Mouse (Mus musculus) testis, postnatal 10 days (tissue): ENCODE results near the gene Gm45837.
A peak's percentile ranks its signal among the peaks of the same experiment; 100 is the strongest.

Source experiments
- DNase-seq: peaks from one replicate; pipeline ENCODE4 v3.0.0; 2021; ENCODE audit warnings: low spot score

Gm45837 gene

DNA sequence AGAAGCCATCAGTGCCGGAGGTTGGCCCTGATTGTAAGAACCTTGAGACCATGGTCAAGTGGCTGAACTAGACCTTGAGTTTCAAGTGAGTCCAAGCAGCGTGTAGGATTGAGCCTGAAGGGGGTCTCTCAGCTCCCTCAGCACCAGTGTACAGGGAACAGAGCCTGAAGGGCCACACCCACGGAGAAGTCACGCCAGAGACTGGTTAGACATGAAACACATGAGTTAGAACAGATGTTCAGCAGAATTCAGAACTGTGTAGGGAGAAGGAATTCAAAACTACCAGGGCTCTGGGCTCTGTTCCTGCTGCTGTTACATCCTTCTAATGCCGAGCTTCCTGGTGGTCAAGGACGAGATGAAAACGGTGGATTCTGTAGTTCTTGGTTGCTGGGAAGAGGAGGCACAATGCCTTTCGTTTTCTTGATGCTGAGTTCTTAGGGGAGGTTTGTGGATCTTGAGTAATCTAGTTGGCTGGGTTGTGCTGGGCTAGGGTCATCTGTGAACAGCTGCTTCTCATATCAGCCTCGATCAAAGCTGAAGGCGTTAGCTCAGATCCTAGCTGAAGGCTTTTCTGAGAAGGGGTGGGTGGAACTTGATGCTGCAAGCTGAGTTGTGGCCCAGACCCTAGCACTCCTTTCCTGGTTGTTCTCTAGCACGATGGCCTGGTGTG is at the start of gene Gm45837:
Gm45837 (plus strand) TSS at position 620 of the 670 bp plus-strand sequence.
- DNase-seq, result no peak

DNA sequence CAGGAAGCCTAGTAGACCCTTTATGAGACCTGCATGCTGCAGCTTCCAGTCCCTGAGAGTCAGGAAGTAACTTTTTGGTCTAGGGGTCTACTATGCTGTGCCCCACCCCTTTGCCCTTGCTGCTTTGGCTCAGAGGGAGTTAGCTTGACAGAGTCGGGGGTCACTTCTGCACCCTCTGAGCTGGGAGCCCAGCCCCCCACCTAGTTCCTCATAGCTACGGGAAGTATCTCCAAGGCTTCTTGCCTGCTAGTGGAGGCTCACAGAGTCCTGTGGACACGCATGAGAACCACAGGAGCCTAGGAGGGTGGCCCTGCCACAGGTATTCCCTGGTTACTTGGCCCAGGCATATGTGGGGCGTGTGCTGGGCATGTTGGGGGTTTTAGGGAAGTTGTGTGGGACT is 49.7 kb upstream of the Gm45837 start:
- no peak for DNase-seq

- no peak for DNase-seq
These were observed 48.9 kb upstream of the Gm45837 start for GRCm38 (mm10) chr7:101361767-101362166.

GRCm38 (mm10) chr7:101362791-101363191 is 47.9 kb upstream of the Gm45837 start:
- no peak for DNase-seq

DNA sequence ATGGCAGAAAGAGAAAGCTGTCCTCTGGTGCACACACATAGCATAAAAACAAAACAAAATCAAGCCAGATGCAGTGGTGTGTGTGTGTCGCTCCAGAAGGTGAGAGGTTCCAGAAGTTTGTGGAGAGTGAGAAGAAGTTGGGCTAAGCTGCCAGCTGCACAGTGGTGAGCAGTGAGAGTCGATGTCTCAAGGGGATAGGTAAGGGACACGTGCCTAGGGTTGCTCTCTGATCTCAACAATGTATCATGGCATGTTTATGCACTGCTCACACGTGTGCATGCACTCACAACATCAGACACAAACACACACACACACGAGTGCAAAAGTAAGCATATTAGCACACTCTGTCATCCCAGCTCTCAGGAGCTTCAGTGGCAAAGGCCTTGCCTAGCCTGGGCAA is 46.8 kb upstream of the Gm45837 start:
- no peak for DNase-seq

- DNase-seq, result no peak
These were observed 42.5 kb upstream of the Gm45837 start for GRCm38 (mm10) chr7:101367901-101368852.

- no peak for DNase-seq
These were observed 41.0 kb upstream of the Gm45837 start for GRCm38 (mm10) chr7:101369666-101370065.

DNA sequence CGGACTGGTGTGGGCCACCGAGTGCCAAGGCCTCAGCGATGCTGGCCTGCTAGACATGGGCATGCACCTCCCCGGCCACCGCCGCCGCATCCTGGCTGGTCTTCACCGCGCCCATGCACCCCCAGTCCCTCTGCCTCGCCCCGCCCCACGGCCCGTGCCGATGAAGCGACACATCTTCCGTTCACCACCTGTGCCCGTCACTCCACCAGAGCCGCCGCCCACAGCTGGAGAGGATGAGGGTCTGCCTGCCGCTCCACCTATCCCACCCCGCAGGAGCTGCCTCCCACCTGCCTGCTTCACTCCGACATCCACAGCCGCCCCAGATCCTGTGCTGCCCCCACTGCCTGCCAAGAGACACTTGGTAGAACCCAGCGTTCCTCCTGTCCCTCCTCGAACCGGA is 37.6 kb upstream of the Gm45837 start:
- no peak for DNase-seq

GRCm38 (mm10) chr7:101374155-101374554 is 36.5 kb upstream of the Gm45837 start:
- DNase-seq, result no peak

DNA sequence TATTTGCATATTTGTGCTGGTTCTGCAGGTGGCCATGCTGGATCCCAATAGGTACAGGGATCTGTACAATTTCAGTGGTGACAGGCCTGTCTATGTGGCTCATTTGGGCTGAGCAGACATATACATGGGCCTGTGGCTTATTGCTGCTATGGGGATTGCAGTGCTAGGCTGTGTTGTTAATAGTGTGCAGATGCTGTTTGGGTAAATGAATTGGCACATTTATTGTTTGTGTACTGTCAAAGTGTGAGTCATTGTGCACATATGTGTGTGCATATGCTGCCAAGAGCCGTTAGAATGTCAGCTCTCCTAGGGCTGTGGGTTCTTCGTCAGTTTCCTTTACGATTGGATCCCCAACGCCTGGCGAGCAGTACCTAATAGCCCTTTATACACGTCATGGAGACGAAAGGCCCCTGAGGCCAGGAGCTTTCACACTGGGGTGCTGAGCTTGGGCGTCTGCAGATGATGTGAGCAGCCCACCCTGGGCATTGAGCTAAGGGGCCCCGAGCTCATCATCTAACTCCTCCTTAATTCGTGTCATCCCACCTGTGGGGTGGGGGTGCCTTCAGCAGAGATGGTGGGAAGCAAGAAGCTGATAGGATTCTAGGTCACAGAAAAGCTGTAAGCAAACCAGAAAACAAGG is 33.9 kb upstream of the Gm45837 start:
- DNase-seq, result no peak

DNA sequence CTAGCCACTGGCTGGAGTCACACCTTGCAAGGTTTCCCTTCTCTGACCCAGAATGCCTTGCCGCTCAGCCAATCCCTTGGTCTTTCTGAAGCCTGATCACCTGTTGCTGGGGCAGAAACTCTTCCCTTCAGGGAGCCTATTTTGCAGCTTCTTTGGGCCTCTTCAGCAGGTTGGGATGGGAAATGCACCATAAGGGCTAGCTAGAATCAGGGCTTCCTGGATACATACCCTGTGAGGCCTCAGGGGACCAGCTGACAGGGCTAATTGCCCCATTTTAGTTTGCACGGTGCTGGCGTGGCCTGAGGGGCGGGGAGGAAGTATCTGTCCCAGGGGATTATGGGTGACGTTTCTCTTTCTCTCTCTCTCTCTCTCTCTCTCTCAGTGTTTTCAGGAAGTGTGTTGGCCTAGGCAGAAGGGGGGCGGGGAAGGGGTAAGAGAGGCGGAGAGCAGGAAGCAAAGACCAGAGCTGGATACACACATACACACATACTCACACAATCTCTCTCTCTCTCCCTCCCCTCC is 32.9 kb upstream of the Gm45837 start:
- DNase-seq, result peak; percentile 77

DNA sequence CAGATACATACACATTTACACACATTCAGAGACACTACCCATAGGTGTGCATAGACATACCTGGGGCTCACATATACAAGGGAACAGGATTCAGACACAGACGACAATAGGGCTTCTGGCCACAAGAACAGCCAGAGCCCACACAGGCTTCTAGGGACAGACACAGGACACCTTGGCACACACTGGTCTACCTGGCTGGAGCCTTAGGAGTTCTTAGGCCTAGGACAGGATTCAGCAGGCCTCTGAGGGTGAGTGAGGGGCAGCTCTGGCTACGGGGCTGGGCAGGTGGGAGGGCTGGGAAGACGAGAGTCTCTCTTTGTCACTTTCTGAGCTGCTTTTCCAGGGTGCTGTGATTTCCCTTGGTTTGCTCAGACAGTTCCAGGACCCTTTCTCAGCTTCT is 32.4 kb upstream of the Gm45837 start:
- no peak for DNase-seq

DNA sequence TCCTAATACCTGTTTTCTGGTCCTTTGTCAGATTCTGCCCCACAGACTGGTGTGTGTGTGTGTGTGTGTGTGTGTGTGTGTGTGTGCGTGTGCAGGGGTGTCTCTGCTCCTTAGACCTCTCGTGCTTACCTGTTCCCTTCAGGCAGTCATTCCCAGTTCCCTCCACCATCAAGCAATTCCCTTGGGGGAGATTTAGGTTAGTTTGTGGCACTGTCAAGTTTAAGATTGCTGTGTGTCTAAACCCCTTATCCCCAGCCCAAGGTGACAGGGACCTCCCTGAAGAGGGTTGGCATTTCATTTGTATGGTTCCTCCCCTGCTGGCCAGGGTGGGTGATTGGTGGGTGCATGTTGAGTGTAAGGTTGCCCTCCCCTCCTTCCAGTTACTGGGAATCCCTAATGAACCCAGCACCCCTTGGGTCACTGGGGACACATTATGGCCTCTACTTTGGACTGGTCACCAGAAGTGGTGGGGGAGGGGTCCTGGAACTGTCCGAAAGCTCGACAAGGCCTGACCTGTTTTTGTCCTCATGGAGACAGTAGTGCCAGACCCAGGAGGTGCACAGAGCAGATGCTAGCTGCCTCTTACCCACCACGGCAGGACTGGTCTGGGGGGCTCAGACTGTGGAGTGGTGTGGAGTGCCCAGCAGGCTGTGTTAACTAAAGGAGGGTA is 31.8 kb upstream of the Gm45837 start:
- DNase-seq, result no peak

- no peak for DNase-seq
These were observed 31.0 kb upstream of the Gm45837 start for GRCm38 (mm10) chr7:101379732-101380131.

DNA sequence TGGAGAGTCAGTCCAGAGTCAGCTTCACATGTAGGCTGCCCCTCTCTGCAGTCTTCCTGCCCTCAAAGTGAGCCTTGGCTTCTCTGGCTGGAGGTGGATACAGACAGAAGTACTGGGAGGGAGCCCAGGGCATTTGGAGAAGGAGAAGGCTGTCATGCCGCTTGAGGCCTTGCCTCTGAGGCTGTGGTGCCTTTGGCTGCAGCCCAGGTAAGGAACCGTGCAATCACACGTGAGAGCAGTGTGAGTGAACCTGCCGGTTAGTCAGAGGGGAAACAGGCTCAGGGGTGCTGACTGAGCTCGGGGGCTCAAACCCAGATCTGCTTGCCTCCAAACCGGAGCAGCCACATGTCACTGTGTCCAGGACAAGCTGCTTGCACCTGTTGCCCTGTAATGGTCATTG is 29.2 kb upstream of the Gm45837 start:
- no peak for DNase-seq

- DNase-seq, result no peak
These were observed 28.3 kb upstream of the Gm45837 start for GRCm38 (mm10) chr7:101382378-101382777.

GRCm38 (mm10) chr7:101383756-101384155 is 26.9 kb upstream of the Gm45837 start:
- DNase-seq, result no peak

GRCm38 (mm10) chr7:101384931-101385330 is 25.8 kb upstream of the Gm45837 start:
- DNase-seq, result no peak

DNA sequence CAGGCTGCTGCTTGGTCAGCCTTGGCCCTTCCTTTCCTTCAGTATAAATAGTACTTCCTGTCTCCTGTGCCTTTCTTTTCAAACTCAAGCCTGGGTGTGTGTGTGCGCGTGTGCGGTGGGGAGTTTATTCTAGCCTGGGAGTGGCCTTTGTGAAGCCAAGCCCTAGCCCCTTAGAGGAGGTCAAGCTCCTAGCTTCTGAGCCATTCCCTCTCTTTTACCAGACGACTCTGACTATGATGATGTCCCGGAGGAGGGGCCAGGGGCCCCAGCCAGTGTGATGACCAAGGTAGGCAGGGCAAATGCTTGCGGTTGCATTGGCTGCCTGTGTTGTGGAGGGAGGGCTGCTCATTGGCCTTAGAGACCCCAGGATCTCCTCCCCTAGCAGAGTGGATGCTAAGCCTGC is 25.4 kb upstream of the Gm45837 start:
- DNase-seq, result no peak

GRCm38 (mm10) chr7:101385866-101386452 is 24.7 kb upstream of the Gm45837 start:
- DNase-seq, result no peak

GRCm38 (mm10) chr7:101389256-101389655 is 21.4 kb upstream of the Gm45837 start:
- DNase-seq, result no peak
